Mouse (Mus musculus) hindbrain, embryonic 11.5 days (tissue): ENCODE results near the gene Slc26a10. TPM values are rescaled to one million over a fixed set of nuclear protein-coding genes. Genes with fewer than 3 reads are reported as not detected.

Experiments
- ATAC-seq: fragments of 200-750 bp; cut with Nextera tagmentation; 2 replicates; pipeline ENCODE4 v1.8.0; 2017; ENCODE audit warnings: mild to moderate bottlenecking, moderate TSS enrichment, moderate library complexity; ENCODE audit not compliant: low FRiP score
- DNase-seq: peaks from one replicate; pipeline ENCODE4 v3.0.0-alpha.2; 2015; ENCODE audit warnings: low spot score
- H3K27ac ChIP-seq: fragments of 300-500 bp; sonication (generic); 2 replicates; pipeline ENCODE4 v1.5.1; 2014; ENCODE audit warnings: mild to moderate bottlenecking, low read depth, low read length
- H3K27me3 ChIP-seq: fragments of 300-500 bp; sonication (generic); 2 replicates; pipeline ENCODE4 v1.6.1; 2014; ENCODE audit warnings: mild to moderate bottlenecking, low read length, moderate library complexity, mixed read lengths; ENCODE audit not compliant: control insufficient read depth, insufficient read depth
- H3K36me3 ChIP-seq: fragments of 300-500 bp; sonication (generic); 2 replicates; pipeline ENCODE4 v1.6.1; 2014; ENCODE audit warnings: mild to moderate bottlenecking, low read length, moderate library complexity, mixed read lengths; ENCODE audit not compliant: control insufficient read depth, insufficient read depth
- H3K4me1 ChIP-seq: fragments of 300-500 bp; sonication (generic); replicated peaks from 2 replicates; pipeline ENCODE4 v1.6.1; 2014; ENCODE audit warnings: low read length, mixed read lengths; ENCODE audit not compliant: control insufficient read depth, insufficient read depth
- H3K4me2 ChIP-seq: fragments of 300-500 bp; sonication (generic); replicated peaks from 2 replicates; pipeline ENCODE4 v1.6.1; 2014; ENCODE audit warnings: mild to moderate bottlenecking, low read depth, low read length
- H3K4me3 ChIP-seq: fragments of 300-500 bp; sonication (generic); 2 replicates; pipeline ENCODE4 v1.5.1; 2014; ENCODE audit warnings: low read depth, low read length
- H3K9ac ChIP-seq: fragments of 300-500 bp; sonication (generic); 2 replicates; pipeline ENCODE4 v1.6.1; 2014; ENCODE audit warnings: low read depth, low read length
- H3K9me3 ChIP-seq: fragments of 300-500 bp; sonication (generic); 2 replicates; pipeline ENCODE4 v1.6.1; 2016; ENCODE audit warnings: low read length; ENCODE audit not compliant: control insufficient read depth
- WGBS: fragments of 180-500 bp; shearing (Covaris S2); extraction: QIAGEN DNeasy Blood & Tissue Kit; methylation state at CpG from one replicate; pipeline ENCODE4 v1.1.7; 2014; 5-methylcytosine and 5-hydroxymethylcytosine counted together
- polyA plus RNA-seq: library from polyadenylated mRNA; unstranded; fragments of >200 nt; fragmentation: Nextera tagmentation; extraction: Ambion mirVana; gene quantifications from 2 replicates; pipeline ENCODE4 v1.2.1, GENCODE M21; 2014

Gene Slc26a10
- polyA plus RNA-seq, 1 experiment from 2014 or later, result 0.73 TPM

GRCm38 (mm10) chr10:127182624-127183023 lies 2.2 kb upstream of the Slc26a10 start:
- H3K4me1 ChIP-seq, result peaks cover 15% of the 10 kb centered on the region
- H3K9ac ChIP-seq, result no peak overlapping the region
- peaks cover 37% of the 10 kb centered on the region for H3K27me3 ChIP-seq
- ATAC-seq, result no peak
- WGBS, result 92% methylated on average over 4 of the region's 4 CpGs
- no peak overlapping the region for H3K4me3 ChIP-seq
- no peak overlapping the region for H3K27ac ChIP-seq
- no peak overlapping the region for H3K4me2 ChIP-seq
- H3K9me3 ChIP-seq, result no peaks in the 10 kb centered on the region
- no peak for DNase-seq
- H3K36me3 ChIP-seq, result 0 out of 2 replicates have a peak, but pooled peaks cover 2% of the 10 kb centered on the region

GRCm38 (mm10) chr10:127181566-127181965 lies 1.1 kb upstream of the Slc26a10 start:
- Histone ChIP-seq H3K9me3 (no peaks in the 10 kb centered on the region), H3K4me3 (no peak overlapping the region), H3K4me2 (no peak overlapping the region), H3K9ac (no peak overlapping the region), H3K4me1 (peaks cover 15% of the 10 kb centered on the region), H3K27me3 (peaks cover 42% of the 10 kb centered on the region), H3K27ac (no peak overlapping the region), H3K36me3 (0 out of 2 replicates have a peak, but pooled peaks cover under 1% of the 10 kb centered on the region)
- WGBS, result 65% methylated on average over 6 of the region's 6 CpGs
- no peak for DNase-seq
- ATAC-seq, result no peak

DNA sequence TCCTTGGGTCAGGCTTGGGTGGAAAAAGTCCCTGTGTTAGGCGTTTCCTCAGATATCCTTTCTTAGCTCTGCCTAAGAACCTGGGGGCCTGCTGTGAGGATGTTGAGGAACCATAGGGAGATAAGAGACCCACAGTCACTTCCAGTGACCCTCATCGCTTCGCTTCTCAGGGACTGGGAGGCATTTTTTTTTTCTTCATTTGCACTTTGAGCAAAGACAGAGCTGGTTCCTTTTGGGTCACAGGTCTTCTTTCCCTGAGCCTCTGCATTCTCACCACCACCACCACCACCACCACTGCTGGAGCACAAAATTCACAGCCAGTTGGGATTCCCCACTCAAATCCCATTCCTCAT lies 226 bp upstream of the Slc26a10 start:
- Histone ChIP-seq H3K27ac (no peak overlapping the region), H3K4me2 (no peak overlapping the region), H3K9ac (no peak overlapping the region), H3K4me3 (no peak overlapping the region), H3K36me3 (no peaks in the 10 kb centered on the region), H3K27me3 (peaks cover 48% of the 10 kb centered on the region), H3K9me3 (no peaks in the 10 kb centered on the region), H3K4me1 (peaks cover 15% of the 10 kb centered on the region)
- ATAC-seq, result no peak
- 14% methylated on average over 3 of the region's 3 CpGs for WGBS
- no peak for DNase-seq

DNA sequence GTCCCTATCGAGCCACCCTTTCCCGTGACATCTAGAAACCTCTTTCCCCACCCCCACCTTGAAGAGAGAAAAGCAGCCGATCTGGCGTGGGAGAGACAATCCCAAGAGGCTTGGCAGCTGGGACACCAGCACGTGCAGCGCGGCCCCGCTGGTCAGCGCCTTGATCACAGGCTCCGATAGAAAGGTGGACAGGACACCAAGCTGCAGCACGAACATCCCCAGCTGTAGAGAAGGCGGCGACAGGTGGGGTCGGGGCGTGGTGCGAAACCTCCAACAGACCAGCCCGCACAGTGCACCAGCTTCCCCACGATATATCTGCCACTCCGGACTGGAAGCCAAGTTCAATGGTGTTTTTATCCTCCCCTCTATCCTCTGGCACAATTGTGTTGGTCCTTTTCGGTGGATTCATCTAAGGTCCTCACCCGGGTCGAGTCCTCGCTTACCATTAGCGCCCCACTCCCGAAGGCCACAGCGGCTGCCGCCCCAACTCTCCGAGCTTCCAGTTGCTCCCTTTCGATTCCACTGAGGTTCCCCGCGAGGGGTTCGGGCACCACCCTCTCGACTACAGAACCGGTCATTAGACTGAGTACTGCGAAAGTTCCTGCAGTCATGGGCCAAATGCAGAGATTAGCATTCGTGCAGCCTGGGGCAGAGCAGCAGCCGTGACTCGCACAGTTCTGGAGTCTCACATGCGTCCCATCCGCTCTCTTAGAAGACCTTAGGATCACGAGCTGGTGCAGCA lies 2.0 kb downstream of the Slc26a10 start:
- Histone ChIP-seq H3K4me3 (peak overlapping the region; percentile 19; the same call in 1 of the 2 replicates), H3K9ac (no peak overlapping the region), H3K36me3 (no peaks in the 10 kb centered on the region), H3K9me3 (no peaks in the 10 kb centered on the region), H3K27me3 (peaks cover 48% of the 10 kb centered on the region), H3K4me1 (peaks cover 13% of the 10 kb centered on the region), H3K27ac (no peak overlapping the region), H3K4me2 (peak overlapping the region; percentile 46)
- DNase-seq (peak; percentile 49), ATAC-seq (peak; percentile 13; the same call in 1 of the 2 replicates)
- WGBS, result 4% methylated on average over 41 of the region's 41 CpGs

DNA sequence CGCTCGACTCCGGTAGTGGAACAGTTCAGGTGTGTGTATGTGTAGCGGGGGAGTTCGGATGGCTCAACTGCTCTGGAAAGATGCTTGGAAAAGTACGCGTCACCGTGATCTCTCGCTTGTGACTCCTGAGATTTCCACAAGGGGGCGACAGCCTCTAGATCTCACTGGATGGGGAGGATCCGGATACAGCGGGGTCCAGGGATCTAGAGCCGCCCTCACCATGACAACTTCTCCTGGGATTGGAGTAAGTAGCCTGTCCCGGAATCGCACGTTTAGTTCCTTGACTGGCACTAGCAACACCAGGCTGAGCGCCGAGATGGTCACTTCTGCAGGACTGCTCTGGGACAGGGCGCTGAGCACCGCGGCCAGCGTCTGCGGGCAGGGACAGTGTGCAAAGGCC lies 2.7 kb downstream of the Slc26a10 start:
- peaks cover 13% of the 10 kb centered on the region for H3K4me1 ChIP-seq
- ATAC-seq, result peak; percentile 67
- H3K4me2 ChIP-seq, result peak overlapping the region; percentile 46
- DNase-seq, result peak; percentile 95
- no peaks in the 10 kb centered on the region for H3K36me3 ChIP-seq
- H3K27ac ChIP-seq, result no peak overlapping the region
- H3K9me3 ChIP-seq, result no peaks in the 10 kb centered on the region
- H3K4me3 ChIP-seq, result peak overlapping the region; percentile 19; the same call in 1 of the 2 replicates
- 2% methylated on average over 23 of the region's 23 CpGs for WGBS
- H3K9ac ChIP-seq, result no peak overlapping the region
- peaks cover 48% of the 10 kb centered on the region for H3K27me3 ChIP-seq

DNA sequence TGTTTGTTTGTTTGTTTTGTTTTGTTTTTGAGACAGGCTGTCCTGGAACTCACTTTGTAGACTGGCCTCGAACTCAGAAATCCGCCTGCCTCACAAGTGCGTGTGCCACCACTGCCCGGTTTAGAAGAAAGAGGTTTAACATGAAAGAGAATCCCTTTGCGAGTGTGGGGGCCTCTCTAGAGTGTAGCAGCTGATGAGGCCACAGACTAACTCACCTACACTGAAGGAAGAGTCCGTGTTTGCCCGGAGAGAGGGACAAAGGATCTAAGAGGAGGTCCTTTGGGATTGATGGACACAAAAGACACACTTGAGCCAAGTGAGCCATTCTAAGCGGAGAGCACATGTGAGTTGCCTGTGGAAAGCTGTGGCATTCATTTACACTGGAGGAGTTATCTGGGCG lies 3.2 kb downstream of the Slc26a10 start:
- peak; percentile 3; the same call in 1 of the 2 replicates for ATAC-seq
- Histone ChIP-seq H3K9ac (no peak overlapping the region), H3K4me3 (no peak overlapping the region), H3K27me3 (peaks cover 48% of the 10 kb centered on the region), H3K9me3 (no peaks in the 10 kb centered on the region), H3K4me1 (peaks cover 13% of the 10 kb centered on the region), H3K4me2 (no peak overlapping the region), H3K27ac (no peak overlapping the region), H3K36me3 (no peaks in the 10 kb centered on the region)
- 24% methylated on average over 9 of the region's 9 CpGs for WGBS
- DNase-seq, result no peak

DNA sequence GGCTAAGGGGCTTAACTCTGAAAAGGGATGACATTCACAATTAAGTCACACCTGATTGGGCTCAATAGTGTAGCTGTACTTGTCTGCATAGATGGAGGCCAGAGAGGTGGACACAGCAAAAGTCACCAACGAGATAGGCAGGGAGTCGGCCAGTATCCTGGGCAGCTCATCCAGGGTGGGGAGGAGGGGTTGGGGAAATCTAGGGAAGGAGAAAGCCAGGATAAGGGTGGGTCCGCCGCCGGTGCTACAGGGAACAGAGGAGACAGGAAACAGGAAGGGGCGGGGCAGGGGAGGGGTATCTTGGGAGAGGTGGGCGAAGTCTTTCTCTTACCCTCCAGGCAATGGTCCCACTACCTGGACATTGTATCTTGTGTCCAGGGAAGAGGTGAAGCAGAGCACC lies 3.7 kb downstream of the Slc26a10 start:
- Histone ChIP-seq H3K9ac (no peak overlapping the region), H3K27ac (no peak overlapping the region), H3K4me2 (no peak overlapping the region), H3K36me3 (no peaks in the 10 kb centered on the region), H3K27me3 (peaks cover 51% of the 10 kb centered on the region), H3K4me1 (peaks cover 13% of the 10 kb centered on the region), H3K9me3 (no peaks in the 10 kb centered on the region), H3K4me3 (no peak overlapping the region)
- WGBS, result 5% methylated on average over 7 of the region's 7 CpGs
- ATAC-seq (no peak), DNase-seq (no peak)

GRCm38 (mm10) chr10:127176228-127176627 lies 4.2 kb downstream of the Slc26a10 start:
- Histone ChIP-seq H3K9me3 (no peaks in the 10 kb centered on the region), H3K9ac (no peak overlapping the region), H3K4me1 (peaks cover 13% of the 10 kb centered on the region), H3K27ac (no peak overlapping the region), H3K36me3 (no peaks in the 10 kb centered on the region), H3K27me3 (peaks cover 52% of the 10 kb centered on the region), H3K4me2 (no peak overlapping the region), H3K4me3 (no peak overlapping the region)
- WGBS, result 30% methylated on average over 3 of the region's 3 CpGs
- no peak for ATAC-seq
- DNase-seq, result no peak

GRCm38 (mm10) chr10:127174170-127174569 lies 6.3 kb downstream of the Slc26a10 start:
- ATAC-seq (no peak), DNase-seq (no peak)
- peaks cover 16% of the 10 kb centered on the region for H3K4me1 ChIP-seq
- H3K4me2 ChIP-seq, result no peak overlapping the region
- no peak overlapping the region for H3K4me3 ChIP-seq
- peaks cover 51% of the 10 kb centered on the region for H3K27me3 ChIP-seq
- no peaks in the 10 kb centered on the region for H3K36me3 ChIP-seq
- no peak overlapping the region for H3K27ac ChIP-seq
- no peaks in the 10 kb centered on the region for H3K9me3 ChIP-seq
- H3K9ac ChIP-seq, result no peak overlapping the region
- 90% methylated on average over 7 of the region's 7 CpGs for WGBS
